Comparison of ENCODE assay signal across 8 mouse cellular contexts in genomic region chr6:34754448-34754847, GRCm38 (mm10). TPM values are rescaled to one million over a fixed set of nuclear protein-coding genes. Genes with fewer than 3 reads are reported as not detected.
A peak's percentile ranks its signal among the peaks of the same experiment; 100 is the strongest.
DNase-seq lines count a peak whose midpoint lies in the region.

No protein-coding gene starts in this region.

- WGBS in limb, embryonic 10.5 days: 46% methylated on average over 5 of the region's 5 CpGs

- H3K4me1 ChIP-seq in limb, embryonic 10.5 days: no peaks in the 10 kb centered on the region

- H3K36me3 ChIP-seq in limb, embryonic 10.5 days: peaks cover 52% of the 10 kb centered on the region

- no peak overlapping the region for H3K4me3 ChIP-seq in limb, embryonic 10.5 days

- no peak overlapping the region for H3K27ac ChIP-seq in limb, embryonic 10.5 days

- peak; percentile 70 for DNase-seq in A20 (ENCODE audit: low read depth, low spot score)
- DNase-seq in adrenal gland, adult (ENCODE audit: inconsistent age in 2 of 2, low spot score in 1 of 2): peak; percentile 47 to 88
- peak; percentile 42 for DNase-seq in embryo, embryonic 11.5 days (ENCODE audit: low read depth, low spot score)
- DNase-seq in heart, adult 8-10 months (ENCODE audit: low spot score): peak; percentile 67
- DNase-seq in kidney, adult 8-10 months: peak; percentile 54 to 65
- peak; percentile 57 for DNase-seq in limb, embryonic 10.5 days (ENCODE audit: low spot score)
- peak; percentile 40 for DNase-seq in neural tube, embryonic 10.5 days (ENCODE audit: extremely low spot score, low spot score)
- DNase-seq in thymus, postnatal 4 days: peak; percentile 40

- H3K27me3 ChIP-seq in limb, embryonic 10.5 days (ENCODE audit: low read depth, poor library complexity, severe bottlenecking): no peaks in the 10 kb centered on the region

- H3K9me3 ChIP-seq in limb, embryonic 10.5 days (replicated peaks): no peaks in the 10 kb centered on the region

RNA-seq across cellular contexts. Expression of gene Agbl3, which starts 25.8 kb away (rescaled TPM):
- 1 to 10 TPM; 3.6 to 4.8 (median 3.8) TPM for total RNA-seq in heart, adult 8-10 months (2022)
- polyA plus RNA-seq in limb, embryonic 10.5 days (2016; fragmentation: Nextera tagmentation; extraction: Ambion mirVana): 2.2 and 4.7 TPM in 2 replicates
